Mouse (Mus musculus): Measurements from ENCODE around the gene Fdxr.

DNA sequence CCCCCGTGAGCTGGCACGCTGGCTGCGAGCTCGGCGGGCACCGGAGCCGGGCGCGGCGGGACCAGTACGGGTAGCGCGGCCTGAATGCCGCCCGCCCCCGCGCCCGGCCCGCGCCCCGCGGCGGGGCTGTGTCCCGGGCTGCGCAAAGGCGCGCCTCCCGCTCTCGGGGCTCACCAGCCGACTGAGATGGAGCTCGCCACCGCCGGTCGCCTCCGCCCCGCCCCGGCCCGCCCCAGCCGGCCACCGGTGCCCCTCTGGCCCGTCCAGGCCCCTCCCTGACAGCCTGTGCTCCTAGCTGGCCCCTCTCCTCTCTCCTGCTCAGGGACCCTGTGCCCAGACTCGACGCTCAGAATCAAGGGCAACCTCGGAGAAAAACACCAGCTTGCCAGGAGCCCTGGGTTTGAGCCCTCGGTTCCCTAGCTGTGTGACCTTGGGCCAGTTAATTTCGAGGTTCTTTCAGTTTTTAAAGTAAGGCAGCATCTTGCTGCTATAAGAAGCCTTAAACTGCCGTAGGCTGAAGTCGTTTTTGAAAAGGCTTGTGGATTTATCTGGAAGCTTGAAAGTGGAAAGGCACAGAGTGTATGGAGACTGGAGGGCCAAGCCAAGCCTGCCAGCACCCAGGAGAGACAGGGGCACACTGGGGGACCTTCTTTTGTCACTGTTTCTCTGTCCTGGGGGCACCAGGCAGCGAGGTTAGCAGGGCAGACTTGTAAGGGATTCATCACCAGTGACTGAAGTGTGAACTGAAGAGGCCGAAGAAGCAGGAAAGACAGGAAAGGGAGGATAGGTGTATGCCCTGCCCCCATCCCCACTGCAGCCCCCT lies 9.6 kb downstream of the Fdxr start, which contains the start of gene Grin2c:
- no peak for TF ChIP-seq POLR2A (IDR thresholded peaks at IDR 0.05; ENCODE audit: low read depth, low read length)
- no peak for TF ChIP-seq CTCF (IDR thresholded peaks at IDR 0.05; ENCODE audit: extremely low read depth, insufficient read length, insufficient replicate concordance, low read depth, low read length)

All from small intestine, adult 2 months (tissue).